Mouse (Mus musculus) intestine, embryonic 16.5 days (tissue): Measurements from ENCODE around the gene 1700067K01Rik. TPM values are rescaled to one million over a fixed set of nuclear protein-coding genes. Genes with fewer than 3 reads are reported as not detected.
A peak's percentile ranks its signal among the peaks of the same experiment; 100 is the strongest.
"Not testable (repeated sequence)": the region's sequence is repeated elsewhere in the genome, so short reads cannot be mapped to it uniquely, and the experiment has no call there.

Source experiments
- ATAC-seq: fragments of 200-750 bp; cut with Nextera tagmentation; 2 replicates; pipeline ENCODE4 v1.8.0; 2017; ENCODE audit warnings: moderate TSS enrichment, moderate library complexity
- H3K27ac ChIP-seq: fragments of 300-500 bp; sonication (generic); 2 replicates; pipeline ENCODE4 v1.5.1; 2014; ENCODE audit warnings: mild to moderate bottlenecking, low read length
- H3K27me3 ChIP-seq: fragments of 300-500 bp; sonication (generic); replicated peaks from 2 replicates; pipeline ENCODE4 v1.6.1; 2014; ENCODE audit warnings: low read length, control low read depth, mixed read lengths; ENCODE audit not compliant: control insufficient read depth, insufficient read depth
- H3K36me3 ChIP-seq: fragments of 300-500 bp; sonication (generic); 2 replicates; pipeline ENCODE4 v1.6.1; 2014; ENCODE audit warnings: low read length, control low read depth; ENCODE audit not compliant: control insufficient read depth, insufficient read depth
- H3K4me1 ChIP-seq: fragments of 300-500 bp; sonication (generic); 2 replicates; pipeline ENCODE4 v1.6.1; 2014; ENCODE audit warnings: low read length, control low read depth, mixed read lengths; ENCODE audit not compliant: control insufficient read depth, insufficient read depth
- H3K4me2 ChIP-seq: fragments of 300-500 bp; sonication (generic); 2 replicates; pipeline ENCODE4 v1.6.1; 2014; ENCODE audit warnings: low read depth, low read length, control low read depth
- H3K4me3 ChIP-seq: fragments of 300-500 bp; sonication (generic); 2 replicates; pipeline ENCODE4 v1.5.1; 2014; ENCODE audit warnings: mild to moderate bottlenecking, low read length
- H3K9ac ChIP-seq: fragments of 300-500 bp; sonication (generic); 2 replicates; pipeline ENCODE4 v1.6.1; 2014; ENCODE audit warnings: low read depth, low read length
- H3K9me3 ChIP-seq: fragments of 300-500 bp; sonication (generic); 2 replicates; pipeline ENCODE4 v1.6.1; 2016; ENCODE audit warnings: low read length, control low read depth; ENCODE audit not compliant: control insufficient read depth
- WGBS: fragments of 180-500 bp; shearing (Covaris S2); extraction: QIAGEN DNeasy Blood & Tissue Kit; methylation state at CpG from one replicate; pipeline ENCODE4 v1.1.7; 2014; 5-methylcytosine and 5-hydroxymethylcytosine counted together
- polyA plus RNA-seq: library from polyadenylated mRNA; unstranded; fragments of >200 nt; fragmentation: Nextera tagmentation; extraction: Ambion mirVana; gene quantifications from 2 replicates; pipeline ENCODE4 v1.2.1, GENCODE M21; 2015

Gene 1700067K01Rik
- polyA plus RNA-seq, 1 experiment from 2014 or later, result 0.66 TPM

GRCm38 (mm10) chr8:83980845-83981244 lies 20.5 kb upstream of the 1700067K01Rik start:
- peaks cover 14% of the 10 kb centered on the region; the same call in 1 of the 2 replicates for H3K36me3 ChIP-seq
- ATAC-seq, result no peak
- H3K4me1 ChIP-seq, result peaks cover 12% of the 10 kb centered on the region
- no peak overlapping the region for H3K9ac ChIP-seq
- no peaks in the 10 kb centered on the region for H3K9me3 ChIP-seq
- 80% methylated on average over 8 of the region's 8 CpGs for WGBS
- H3K27ac ChIP-seq, result no peak overlapping the region
- no peak overlapping the region for H3K4me3 ChIP-seq
- no peaks in the 10 kb centered on the region for H3K27me3 ChIP-seq
- H3K4me2 ChIP-seq, result no peak overlapping the region

- WGBS, result 97% methylated on average over 7 of the region's 7 CpGs
- Histone ChIP-seq H3K4me2 (no peak overlapping the region), H3K9me3 (no peaks in the 10 kb centered on the region), H3K4me1 (peaks cover 12% of the 10 kb centered on the region), H3K4me3 (no peak overlapping the region), H3K9ac (no peak overlapping the region), H3K27ac (no peak overlapping the region), H3K36me3 (peaks cover 19% of the 10 kb centered on the region; the same call in 1 of the 2 replicates), H3K27me3 (no peaks in the 10 kb centered on the region)
- ATAC-seq, result no peak
Observed at GRCm38 (mm10) chr8:83981533-83981932, 19.8 kb upstream of the 1700067K01Rik start.

DNA sequence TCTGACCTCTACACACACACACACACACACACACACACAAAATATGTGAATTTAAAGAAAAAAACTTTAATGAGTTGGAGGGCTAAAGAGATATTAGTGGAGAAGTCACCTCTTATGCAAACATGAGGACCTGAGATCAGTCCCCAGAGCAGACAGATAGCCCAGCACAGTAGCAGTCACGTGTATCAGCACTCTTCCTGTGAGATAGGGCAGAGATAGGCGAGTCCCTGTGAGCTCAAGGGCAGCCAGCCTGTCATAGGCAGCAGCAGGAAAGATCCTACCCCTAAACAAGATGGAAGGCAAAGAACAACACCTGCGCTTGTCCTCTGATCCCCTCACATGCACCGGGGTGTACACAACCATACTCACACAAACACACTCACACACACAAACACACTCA lies 18.9 kb upstream of the 1700067K01Rik start:
- WGBS, result 82% methylated on average over 4 of the region's 4 CpGs
- H3K36me3 ChIP-seq, result peaks cover 25% of the 10 kb centered on the region; the same call in 1 of the 2 replicates

GRCm38 (mm10) chr8:83983222-83983621 lies 18.1 kb upstream of the 1700067K01Rik start:
- not testable (repeated sequence) for H3K9ac ChIP-seq, H3K4me1 ChIP-seq, H3K27ac ChIP-seq, H3K4me3 ChIP-seq, H3K9me3 ChIP-seq, ATAC-seq, H3K27me3 ChIP-seq, H3K4me2 ChIP-seq
- 96% methylated on average over 2 of the region's 2 CpGs for WGBS
- peaks cover 25% of the 10 kb centered on the region; the same call in 1 of the 2 replicates for H3K36me3 ChIP-seq

More for the DNA sequence above, 18.9 kb upstream of the 1700067K01Rik start:
- H3K27ac ChIP-seq, result no peak overlapping the region
- no peak overlapping the region for H3K4me2 ChIP-seq
- no peak overlapping the region for H3K4me3 ChIP-seq
- no peaks in the 10 kb centered on the region for H3K9me3 ChIP-seq
- H3K27me3 ChIP-seq, result no peaks in the 10 kb centered on the region
- no peak overlapping the region for H3K9ac ChIP-seq
- ATAC-seq, result no peak
- peaks cover 4% of the 10 kb centered on the region for H3K4me1 ChIP-seq

GRCm38 (mm10) chr8:83989243-83989642 lies 12.1 kb upstream of the 1700067K01Rik start:
- H3K4me1 ChIP-seq, result no peaks in the 10 kb centered on the region
- ATAC-seq, result no peak
- H3K27ac ChIP-seq, result no peak overlapping the region
- WGBS, result 88% methylated on average over 7 of the region's 7 CpGs
- H3K9ac ChIP-seq, result no peak overlapping the region
- no peak overlapping the region for H3K4me2 ChIP-seq
- no peaks in the 10 kb centered on the region for H3K27me3 ChIP-seq
- H3K36me3 ChIP-seq, result peaks cover 20% of the 10 kb centered on the region
- H3K4me3 ChIP-seq, result no peak overlapping the region
- no peaks in the 10 kb centered on the region for H3K9me3 ChIP-seq

GRCm38 (mm10) chr8:83990170-83990569 lies 11.1 kb upstream of the 1700067K01Rik start:
- no peak overlapping the region for H3K4me3 ChIP-seq
- H3K36me3 ChIP-seq, result peaks cover 20% of the 10 kb centered on the region
- no peak for ATAC-seq
- H3K27me3 ChIP-seq, result no peaks in the 10 kb centered on the region
- H3K4me2 ChIP-seq, result no peak overlapping the region
- 96% methylated on average over 14 of the region's 14 CpGs for whole genome bisulfite sequencing
- no peaks in the 10 kb centered on the region for H3K9me3 ChIP-seq
- no peaks in the 10 kb centered on the region for H3K4me1 ChIP-seq
- no peak overlapping the region for H3K27ac ChIP-seq
- no peak overlapping the region for H3K9ac ChIP-seq

DNA sequence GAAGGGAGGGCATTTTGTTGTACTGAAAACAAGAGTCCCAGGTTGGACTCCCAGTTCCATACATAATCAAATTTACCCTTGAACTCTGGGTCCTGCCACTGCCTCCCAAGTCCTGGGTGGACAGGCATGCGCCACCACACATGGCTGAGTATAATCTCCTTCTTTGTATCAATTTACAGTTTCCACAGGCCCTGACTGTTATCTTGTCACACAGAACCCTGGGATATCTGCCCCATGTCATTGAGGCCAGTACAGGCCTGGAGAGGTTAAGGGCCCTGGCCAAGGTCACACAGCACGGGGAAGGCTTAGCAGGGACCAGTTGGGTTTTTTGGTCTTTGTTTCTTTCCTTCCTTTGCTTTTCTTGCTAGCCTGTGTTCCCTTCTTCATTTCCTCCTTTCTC lies 8.8 kb upstream of the 1700067K01Rik start:
- H3K4me3 ChIP-seq, result no peak overlapping the region
- H3K9ac ChIP-seq, result no peak overlapping the region
- peaks cover 4% of the 10 kb centered on the region for H3K4me1 ChIP-seq
- peaks cover 9% of the 10 kb centered on the region; the same call in 1 of the 2 replicates for H3K36me3 ChIP-seq
- ATAC-seq, result no peak
- WGBS, result 84% methylated on average over 2 of the region's 2 CpGs
- no peaks in the 10 kb centered on the region for H3K9me3 ChIP-seq
- no peaks in the 10 kb centered on the region for H3K27me3 ChIP-seq
- H3K4me2 ChIP-seq, result no peak overlapping the region
- H3K27ac ChIP-seq, result no peak overlapping the region

DNA sequence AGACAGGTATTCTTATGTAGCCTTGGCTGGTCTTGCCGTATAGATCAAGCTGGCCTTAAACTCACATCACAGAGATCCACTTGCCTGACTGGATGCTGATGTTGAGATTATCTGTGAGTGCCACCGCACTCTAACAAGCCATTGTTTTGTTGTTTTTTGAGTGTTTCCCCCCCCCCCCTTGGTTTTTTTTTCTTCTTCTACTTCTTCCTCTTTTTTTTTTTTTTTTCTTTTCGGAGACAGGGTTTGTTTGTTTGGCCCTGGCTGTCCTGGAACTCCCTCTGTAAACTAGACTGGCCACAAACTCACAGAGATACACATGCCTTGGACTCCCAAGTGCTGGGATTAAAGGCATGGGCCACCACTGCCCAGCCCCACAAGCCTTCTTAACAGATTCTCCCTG lies 7.3 kb upstream of the 1700067K01Rik start:
- no peak for ATAC-seq
- no peak overlapping the region for H3K9ac ChIP-seq
- H3K36me3 ChIP-seq, result peaks cover 9% of the 10 kb centered on the region; the same call in 1 of the 2 replicates
- no peaks in the 10 kb centered on the region for H3K27me3 ChIP-seq
- no peak overlapping the region for H3K4me3 ChIP-seq
- no peak overlapping the region for H3K27ac ChIP-seq
- no peak overlapping the region for H3K4me2 ChIP-seq
- WGBS, result 86% methylated on average over 3 of the region's 3 CpGs
- peaks cover 7% of the 10 kb centered on the region for H3K4me1 ChIP-seq
- H3K9me3 ChIP-seq, result no peaks in the 10 kb centered on the region

DNA sequence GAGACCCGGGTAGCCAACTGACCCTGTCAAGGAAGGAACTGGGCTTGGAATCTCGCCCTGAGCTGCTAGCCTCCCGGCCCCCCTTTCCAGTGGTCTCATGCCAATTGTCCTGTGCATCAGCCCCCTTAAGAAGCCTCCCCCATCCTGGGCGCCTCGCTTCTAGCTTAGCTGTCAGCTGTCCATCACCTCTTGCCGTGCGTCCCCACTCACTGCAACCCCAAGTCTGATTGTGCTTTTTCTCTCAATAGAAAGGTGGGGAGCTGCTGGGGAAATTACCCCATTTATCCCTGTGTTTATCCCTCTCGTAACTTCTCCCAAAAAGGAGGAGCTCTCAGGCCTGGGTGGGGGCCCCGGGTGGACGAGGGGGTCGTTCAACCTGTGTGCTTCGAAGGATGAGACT lies 5.3 kb upstream of the 1700067K01Rik start:
- ATAC-seq, result 0 out of 2 replicates have a peak, but pooled peaks have one; percentile 0
- Histone ChIP-seq H3K36me3 (peaks cover 4% of the 10 kb centered on the region; the same call in 1 of the 2 replicates), H3K4me3 (peak overlapping the region; percentile 79), H3K4me1 (peaks cover 15% of the 10 kb centered on the region), H3K4me2 (peak overlapping the region; percentile 81), H3K9me3 (no peaks in the 10 kb centered on the region), H3K27me3 (no peaks in the 10 kb centered on the region), H3K27ac (peak overlapping the region; percentile 98; the same call in 1 of the 2 replicates), H3K9ac (peak overlapping the region; percentile 85)
- WGBS, result 26% methylated on average over 12 of the region's 12 CpGs
